Mouse (Mus musculus) limb, embryonic 11.5 days (tissue): ENCODE measurements around the gene Mmadhc. TPM values are rescaled to one million over a fixed set of nuclear protein-coding genes. Genes with fewer than 3 reads are reported as not detected.
A peak's percentile ranks its signal among the peaks of the same experiment; 100 is the strongest.

ENCODE experiments used
- ATAC-seq: fragments of 200-750 bp; cut with Nextera tagmentation; 2 replicates; pipeline ENCODE4 v1.8.0; 2017; ENCODE audit warnings: low read depth; ENCODE audit not compliant: insufficient number of reproducible peaks, low FRiP score, low TSS enrichment
- DNase-seq: peaks from one replicate; pipeline ENCODE4 v3.0.0-alpha.2; 2015; ENCODE audit warnings: low spot score
- H3K27ac ChIP-seq: fragments of 300-500 bp; sonication (generic); replicated peaks from 2 replicates; pipeline ENCODE4 v1.5.1; 2014; ENCODE audit warnings: low read depth, mild to moderate bottlenecking, low read length
- H3K27me3 ChIP-seq: fragments of 300-500 bp; sonication (generic); 2 replicates; pipeline ENCODE4 v1.6.1; 2014; ENCODE audit warnings: mild to moderate bottlenecking, low read length, mixed read lengths; ENCODE audit not compliant: control insufficient read depth, insufficient read depth
- H3K36me3 ChIP-seq: fragments of 300-500 bp; sonication (generic); 2 replicates; pipeline ENCODE4 v1.6.1; 2014; ENCODE audit warnings: mild to moderate bottlenecking, low read length, moderate library complexity, mixed read lengths; ENCODE audit not compliant: control insufficient read depth, insufficient read depth
- H3K4me1 ChIP-seq: fragments of 300-500 bp; sonication (generic); 2 replicates; pipeline ENCODE4 v1.6.1; 2014; ENCODE audit warnings: low read length, mixed read lengths; ENCODE audit not compliant: control insufficient read depth, insufficient read depth
- H3K4me2 ChIP-seq: fragments of 300-500 bp; sonication (generic); 2 replicates; pipeline ENCODE4 v1.6.1; 2014; ENCODE audit warnings: low read depth, mild to moderate bottlenecking, moderate library complexity; ENCODE audit not compliant: severe bottlenecking
- H3K4me3 ChIP-seq: fragments of 300-500 bp; sonication (generic); 2 replicates; pipeline ENCODE4 v1.5.1; 2014; ENCODE audit warnings: low read depth, low read length
- H3K9ac ChIP-seq: fragments of 300-500 bp; sonication (generic); 2 replicates; pipeline ENCODE4 v1.6.1; 2014; ENCODE audit warnings: mild to moderate bottlenecking, low read length
- H3K9me3 ChIP-seq: fragments of 300-500 bp; sonication (generic); 2 replicates; pipeline ENCODE4 v1.6.1; 2016; ENCODE audit warnings: low read length; ENCODE audit not compliant: control insufficient read depth
- WGBS: fragments of 180-500 bp; shearing (Covaris S2); extraction: QIAGEN DNeasy Blood & Tissue Kit; methylation state at CpG from one replicate; pipeline ENCODE4 v1.1.7; 2014; 5-methylcytosine and 5-hydroxymethylcytosine counted together
- polyA plus RNA-seq: library from polyadenylated mRNA; unstranded; fragments of >200 nt; fragmentation: Nextera tagmentation; extraction: Ambion mirVana; gene quantifications from 2 replicates; pipeline ENCODE4 v1.2.1, GENCODE M21; 2014

Mmadhc gene
- polyA plus RNA-seq, 1 experiment from 2014 or later, result 168 TPM

GRCm38 (mm10) chr2:50304824-50305577 lies 8.4 kb upstream of the Mmadhc start:
- WGBS, result 42% methylated on average over 1 of the region's 1 CpGs
- DNase-seq (no peak), ATAC-seq (no peak)
- Histone ChIP-seq H3K27ac (no peak overlapping the region), H3K4me3 (no peak overlapping the region), H3K4me1 (no peaks in the 10 kb centered on the region), H3K9me3 (no peaks in the 10 kb centered on the region), H3K36me3 (no peaks in the 10 kb centered on the region), H3K9ac (no peak overlapping the region), H3K27me3 (no peaks in the 10 kb centered on the region), H3K4me2 (no peak overlapping the region)

DNA sequence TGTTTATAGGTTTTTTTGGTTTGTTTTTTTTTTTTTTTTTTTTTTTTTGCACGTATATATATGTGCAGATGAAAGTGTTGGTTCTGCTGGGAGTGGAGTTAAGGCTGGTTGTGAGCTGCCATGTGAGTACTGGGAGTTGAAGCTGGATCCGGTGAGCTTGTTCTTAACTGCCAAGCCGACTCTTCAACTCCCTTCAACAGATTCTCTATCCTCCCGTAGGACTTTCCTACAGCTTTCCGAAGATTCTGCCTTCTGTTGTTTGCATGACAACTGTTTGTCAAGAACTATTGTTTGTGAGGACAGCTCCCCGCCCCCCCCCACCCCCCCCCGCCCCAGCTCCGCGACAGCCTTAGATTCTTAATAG lies 368 bp upstream of the Mmadhc start:
- peak overlapping the region; percentile 48; the same call in 1 of the 2 replicates for H3K4me2 ChIP-seq
- peak overlapping the region; percentile 93 for H3K4me3 ChIP-seq
- peaks cover 7% of the 10 kb centered on the region; the same call in 1 of the 2 replicates for H3K4me1 ChIP-seq
- no peak; the same call in 1 of the 2 replicates for ATAC-seq
- DNase-seq, result peak; percentile 43
- H3K36me3 ChIP-seq, result no peaks in the 10 kb centered on the region
- no peaks in the 10 kb centered on the region for H3K27me3 ChIP-seq
- WGBS, result 2% methylated on average over 9 of the region's 9 CpGs
- no peaks in the 10 kb centered on the region for H3K9me3 ChIP-seq
- H3K9ac ChIP-seq, result no peak overlapping the region
- no peak overlapping the region for H3K27ac ChIP-seq

DNA sequence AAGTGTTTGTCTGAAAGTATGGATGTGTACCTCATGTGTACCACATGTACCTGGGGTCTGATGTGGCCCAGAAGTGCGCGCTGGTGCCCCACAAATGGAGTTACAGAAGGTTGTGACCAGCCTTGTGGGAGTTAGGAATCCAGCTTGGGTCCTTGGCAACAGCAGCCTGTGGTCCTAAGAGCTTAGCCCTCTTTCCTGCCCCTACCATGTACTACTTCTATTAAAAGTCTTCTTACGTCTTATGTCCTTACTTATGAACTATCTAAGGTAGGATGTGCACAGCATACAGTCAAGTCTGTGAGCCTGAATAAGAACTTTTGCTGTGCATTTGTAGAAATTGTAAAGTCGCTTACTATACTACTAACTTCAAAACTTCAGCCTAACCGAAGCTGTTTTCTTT lies 1.0 kb downstream of the Mmadhc start:
- peak overlapping the region; percentile 32; the same call in 1 of the 2 replicates for H3K9ac ChIP-seq
- H3K9me3 ChIP-seq, result no peaks in the 10 kb centered on the region
- DNase-seq, result no peak
- H3K27ac ChIP-seq, result no peak overlapping the region
- no peaks in the 10 kb centered on the region for H3K27me3 ChIP-seq
- peaks cover 4% of the 10 kb centered on the region; the same call in 1 of the 2 replicates for H3K36me3 ChIP-seq
- H3K4me2 ChIP-seq, result peak overlapping the region; percentile 66
- H3K4me3 ChIP-seq, result peak overlapping the region; percentile 93
- 44% methylated on average over 5 of the region's 5 CpGs for WGBS
- H3K4me1 ChIP-seq, result peaks cover 7% of the 10 kb centered on the region; the same call in 1 of the 2 replicates
- no peak for ATAC-seq

DNA sequence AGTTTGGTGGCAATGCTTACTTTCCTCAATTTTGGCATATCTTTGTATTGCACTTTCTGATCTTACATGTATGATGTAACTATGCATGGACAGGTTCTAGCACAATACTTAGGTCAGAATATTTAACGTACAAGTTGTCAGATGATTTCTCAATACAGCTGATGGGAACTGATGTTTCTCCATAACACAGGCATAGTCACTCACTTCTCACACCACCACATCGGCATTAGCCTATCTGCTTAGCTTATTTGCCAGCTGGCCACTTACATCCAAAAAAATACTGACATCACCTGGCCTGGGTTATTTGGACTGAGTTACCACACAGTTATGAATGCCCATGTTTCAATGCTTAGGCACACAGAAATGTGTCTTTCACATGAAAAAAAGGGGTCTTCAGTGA lies 2.5 kb downstream of the Mmadhc start:
- 92% methylated on average over 2 of the region's 2 CpGs for WGBS
- H3K27me3 ChIP-seq, result no peaks in the 10 kb centered on the region
- no peak overlapping the region for H3K4me3 ChIP-seq
- H3K9me3 ChIP-seq, result no peaks in the 10 kb centered on the region
- H3K4me1 ChIP-seq, result peaks cover 7% of the 10 kb centered on the region; the same call in 1 of the 2 replicates
- DNase-seq (no peak), ATAC-seq (no peak)
- H3K9ac ChIP-seq, result no peak overlapping the region
- H3K4me2 ChIP-seq, result no peak overlapping the region
- H3K36me3 ChIP-seq, result peaks cover 6% of the 10 kb centered on the region; the same call in 1 of the 2 replicates
- H3K27ac ChIP-seq, result no peak overlapping the region

- WGBS, result 88% methylated on average over 3 of the region's 3 CpGs
- Histone ChIP-seq H3K4me3 (no peak overlapping the region), H3K27ac (no peak overlapping the region), H3K27me3 (no peaks in the 10 kb centered on the region), H3K9me3 (no peaks in the 10 kb centered on the region), H3K4me1 (peaks cover 7% of the 10 kb centered on the region; the same call in 1 of the 2 replicates), H3K9ac (no peak overlapping the region), H3K4me2 (no peak overlapping the region), H3K36me3 (peaks cover 6% of the 10 kb centered on the region; the same call in 1 of the 2 replicates)
- DNase-seq (no peak), ATAC-seq (no peak)
These were observed 3.0 kb downstream of the Mmadhc start for GRCm38 (mm10) chr2:50293572-50293971.

DNA sequence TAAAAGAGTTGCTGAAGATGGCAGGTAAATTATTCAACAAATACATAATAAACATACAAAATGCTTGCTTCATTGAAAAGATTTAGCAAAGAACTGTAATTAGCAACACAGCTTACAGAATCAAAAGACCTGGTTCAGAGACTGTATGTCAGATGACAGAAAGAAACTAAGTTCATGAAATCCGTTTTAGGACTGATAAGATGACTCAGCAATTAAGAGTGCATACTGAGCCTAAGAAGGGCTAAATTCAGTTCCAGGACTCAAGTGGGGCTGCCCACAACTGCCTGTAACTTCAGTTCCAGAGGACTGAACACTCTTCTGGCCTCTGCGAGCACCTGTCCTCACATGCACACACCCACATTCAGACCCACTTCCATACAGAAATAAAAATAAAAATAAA lies 4.7 kb downstream of the Mmadhc start:
- Histone ChIP-seq H3K36me3 (peaks cover 8% of the 10 kb centered on the region; the same call in 1 of the 2 replicates), H3K4me3 (no peak overlapping the region), H3K4me2 (no peak overlapping the region), H3K27ac (no peak overlapping the region), H3K9ac (no peak overlapping the region), H3K9me3 (no peaks in the 10 kb centered on the region), H3K4me1 (peaks cover 7% of the 10 kb centered on the region; the same call in 1 of the 2 replicates), H3K27me3 (no peaks in the 10 kb centered on the region)
- WGBS, result 71% methylated on average over 2 of the region's 2 CpGs
- DNase-seq, result no peak
- no peak for ATAC-seq

DNA sequence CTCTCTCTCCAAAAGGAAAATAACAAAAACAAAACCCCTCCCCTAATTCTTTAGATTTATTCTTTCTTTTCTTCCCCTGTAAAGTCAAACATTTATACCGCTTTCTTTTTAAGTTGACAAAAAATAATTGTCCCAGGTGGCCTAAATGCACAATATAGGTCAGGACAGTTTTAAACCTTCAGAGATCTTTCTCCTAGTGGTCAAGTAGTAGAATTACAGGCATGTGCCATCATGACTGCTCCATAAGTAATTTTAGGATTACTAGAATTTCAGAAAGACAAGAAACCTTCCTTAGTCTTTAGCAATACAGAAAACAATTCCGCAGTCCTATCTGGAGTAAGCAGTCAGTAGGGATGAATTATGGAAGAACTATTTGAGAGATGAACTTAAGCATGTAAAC lies 5.8 kb downstream of the Mmadhc start:
- Histone ChIP-seq H3K9ac (no peak overlapping the region), H3K4me3 (no peak overlapping the region), H3K4me1 (peaks cover 7% of the 10 kb centered on the region; the same call in 1 of the 2 replicates), H3K27ac (no peak overlapping the region), H3K27me3 (no peaks in the 10 kb centered on the region), H3K36me3 (peaks cover 9% of the 10 kb centered on the region; the same call in 1 of the 2 replicates), H3K9me3 (no peaks in the 10 kb centered on the region), H3K4me2 (no peak overlapping the region)
- ATAC-seq (no peak), DNase-seq (no peak)
- WGBS, result 96% methylated on average over 2 of the region's 2 CpGs

- Histone ChIP-seq H3K4me3 (no peak overlapping the region), H3K9me3 (no peaks in the 10 kb centered on the region), H3K27ac (no peak overlapping the region), H3K9ac (no peak overlapping the region), H3K4me2 (no peak overlapping the region), H3K36me3 (peaks cover 10% of the 10 kb centered on the region), H3K27me3 (no peaks in the 10 kb centered on the region), H3K4me1 (no peaks in the 10 kb centered on the region)
- ATAC-seq (no peak), DNase-seq (no peak)
- WGBS, result 92% methylated on average over 3 of the region's 3 CpGs
These were observed 11.8 kb downstream of the Mmadhc start for GRCm38 (mm10) chr2:50284781-50285180.
